Mouse (Mus musculus) olfactory bulb, adult 2 months (tissue): ENCODE data around the gene Klhl7.

ENCODE experiments used
- CTCF ChIP-seq: fragments of 200-500 bp; IDR thresholded peaks from 2 replicates; pipeline ENCODE4 v1.5.1; 2012; ENCODE audit warnings: low read depth, mild to moderate bottlenecking, low read length, moderate library complexity; ENCODE audit not compliant: insufficient read depth
- POLR2A ChIP-seq: fragments of 200-500 bp; IDR thresholded peaks from 2 replicates; pipeline ENCODE4 v1.6.1; 2012; ENCODE audit warnings: mild to moderate bottlenecking, low read depth, low read length, moderate library complexity; ENCODE audit not compliant: insufficient read depth

- no peak for TF ChIP-seq POLR2A
- no peak for TF ChIP-seq CTCF
These were observed 12.0 kb upstream of the Klhl7 start for GRCm38 (mm10) chr5:24088451-24088850.
